Mouse (Mus musculus): ENCODE measurements at regions not wholly inside any gene's neighbourhood (a gene's known extent, or its start where the extent isn't known, plus 50 kb on each side); places are given as distances from the start of the nearest gene placed in this dataset.

DNA sequence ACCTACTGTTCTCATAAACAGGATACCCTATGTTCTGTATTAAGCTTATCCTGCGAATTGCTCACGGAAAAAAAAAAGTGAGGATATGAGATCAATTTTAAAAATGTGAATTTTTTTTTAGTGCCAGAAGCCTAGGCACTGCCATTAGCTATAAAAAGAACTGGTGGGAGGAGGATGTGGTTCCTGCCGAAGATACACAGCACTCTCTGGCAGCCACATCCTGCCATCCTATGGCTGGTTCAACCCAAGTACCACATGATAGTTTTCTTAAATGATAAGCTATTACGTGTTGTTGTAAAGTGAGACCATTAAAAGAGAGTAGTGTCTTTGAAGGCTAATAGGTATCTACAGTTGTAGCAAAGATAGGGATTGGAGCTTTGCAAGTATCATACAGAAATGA, 58.2 kb upstream of the Ppp3ca start:
- no peak for DNase-seq (ENCODE audit: low spot score)

DNA sequence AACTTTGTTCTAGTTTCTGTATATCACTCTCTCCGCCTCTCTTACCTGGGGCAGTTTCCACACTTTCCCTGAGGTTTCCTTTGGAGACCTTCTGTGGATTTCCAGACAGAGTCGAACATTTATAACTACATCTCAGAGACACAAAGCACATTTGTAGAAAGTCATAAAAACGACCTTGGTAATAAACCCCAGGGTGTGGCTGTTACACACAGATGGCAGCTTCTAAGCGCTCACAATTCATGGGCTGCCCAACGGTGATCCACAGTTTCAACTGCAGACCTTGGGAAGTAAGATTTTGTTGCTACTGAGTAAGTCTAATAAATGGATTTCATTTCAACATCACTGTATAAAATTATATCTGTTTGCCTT, 59.4 kb upstream of the Ppp3ca start:
- DNase-seq (ENCODE audit: low spot score) = no peak

DNA sequence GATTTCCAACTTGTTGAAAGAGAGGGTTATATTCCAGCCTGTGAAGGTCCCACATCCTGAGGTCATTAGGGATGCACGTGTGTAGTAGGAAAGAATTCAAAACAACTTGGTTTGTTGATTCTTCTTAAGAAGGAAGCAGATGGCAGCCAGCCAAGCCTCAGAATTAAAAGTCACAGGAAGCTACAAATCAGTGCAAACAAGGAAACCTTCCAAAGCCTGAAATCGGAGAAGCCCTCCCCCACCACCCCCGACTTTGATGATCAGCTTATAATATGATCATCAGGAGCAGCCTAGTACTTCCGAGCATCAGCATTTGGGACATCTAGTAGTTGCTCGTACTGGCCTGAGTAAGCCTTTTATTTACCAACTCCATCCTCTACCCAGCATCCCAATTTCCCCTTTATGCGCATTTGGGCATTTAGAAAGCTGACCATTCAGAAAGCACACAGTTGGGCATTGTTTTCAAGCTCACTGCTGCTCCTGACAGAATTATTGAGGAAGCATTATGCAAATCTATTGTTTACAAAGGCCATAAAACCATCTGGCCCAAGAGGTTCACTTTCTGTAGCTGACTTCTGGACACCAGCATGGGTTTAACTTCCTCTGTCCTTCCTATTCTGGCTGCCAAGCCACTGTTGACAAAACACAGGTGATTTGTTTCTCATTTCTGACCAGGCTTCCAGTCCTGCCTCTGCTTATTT, 59.9 kb upstream of the Ppp3ca start:
- peak; percentile 69 for DNase-seq (ENCODE audit: low spot score)

DNA sequence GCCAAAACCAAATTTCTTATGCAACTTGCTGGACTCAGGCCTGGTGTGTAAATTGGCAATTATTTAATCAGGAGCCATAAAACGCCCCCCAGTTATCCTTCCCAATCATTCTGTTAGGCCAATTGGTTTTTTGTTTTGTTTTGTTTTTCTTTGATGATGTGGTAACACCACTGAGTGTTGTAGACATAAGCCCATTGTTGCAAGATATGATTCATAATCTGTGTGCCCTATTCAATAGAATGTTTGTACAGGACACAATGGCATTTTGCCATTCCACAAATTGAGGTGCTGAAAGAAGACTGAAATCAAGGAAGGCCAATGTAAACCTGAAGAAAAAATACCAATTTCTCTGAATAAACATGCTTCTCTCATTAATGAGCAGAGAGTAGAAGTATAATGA, 68.2 kb upstream of the Ppp3ca start:
- no peak for DNase-seq (ENCODE audit: low spot score)

DNA sequence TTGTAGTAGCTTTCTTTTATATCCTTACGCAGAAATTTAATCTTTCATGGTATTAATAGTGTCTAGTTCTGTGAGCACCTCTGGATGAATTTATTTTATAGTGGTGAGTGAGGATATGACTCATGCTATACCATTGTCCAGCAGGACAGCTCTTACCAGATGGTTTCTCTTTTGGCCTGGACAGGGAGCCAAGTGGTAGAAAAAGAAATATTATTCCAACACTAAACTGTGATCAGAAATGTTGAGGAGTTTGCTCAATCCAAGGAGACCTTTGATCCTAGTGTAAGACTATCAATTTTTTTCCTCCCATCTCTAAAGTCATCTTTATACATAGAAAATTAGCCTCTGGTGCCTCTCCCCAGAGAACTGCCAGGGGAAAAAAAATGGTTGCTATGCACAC, 86.0 kb upstream of the Ppp3ca start:
- DNase-seq (ENCODE audit: low spot score) = no peak

DNA sequence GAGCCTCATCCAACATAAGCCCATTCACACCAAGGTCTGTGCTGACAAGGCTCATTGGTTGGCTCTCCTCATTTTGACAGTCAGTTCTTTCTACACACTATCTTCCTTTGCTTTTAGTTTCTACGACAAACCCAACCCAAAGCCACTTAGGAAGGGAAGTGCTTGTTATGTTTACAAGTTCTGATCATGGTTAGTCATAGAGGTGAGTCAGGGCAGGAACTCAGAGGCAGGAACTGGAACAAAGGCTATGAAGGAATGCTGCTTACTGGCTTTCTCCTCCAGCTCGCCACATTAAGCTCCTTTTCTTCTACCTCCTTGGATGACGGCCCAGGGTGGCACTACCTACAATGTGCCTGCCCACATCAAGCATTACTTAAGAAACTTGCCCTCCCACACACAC, 91.9 kb upstream of the Ppp3ca start:
- DNase-seq (ENCODE audit: low spot score) = no peak

DNA sequence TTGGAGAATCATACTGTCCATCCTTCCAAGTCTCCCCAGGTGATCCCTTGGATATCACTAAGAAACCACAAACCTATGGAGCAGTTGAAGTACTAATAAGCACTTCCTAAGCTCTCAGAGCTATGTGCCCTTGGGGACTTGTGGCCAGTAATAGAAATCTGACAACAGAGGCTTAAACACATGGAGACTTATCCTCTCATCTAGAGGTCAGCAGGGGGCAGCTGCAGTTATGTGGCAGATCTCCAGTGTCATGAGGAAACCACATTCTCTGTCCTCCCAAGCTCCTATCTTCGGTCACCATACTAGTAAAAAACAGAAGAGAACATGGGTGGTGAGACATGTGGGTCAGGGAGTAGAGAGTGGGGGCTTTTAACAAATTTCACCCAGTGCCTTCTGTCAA, 99.4 kb upstream of the Ppp3ca start:
- no peak for DNase-seq (ENCODE audit: low spot score)

DNA sequence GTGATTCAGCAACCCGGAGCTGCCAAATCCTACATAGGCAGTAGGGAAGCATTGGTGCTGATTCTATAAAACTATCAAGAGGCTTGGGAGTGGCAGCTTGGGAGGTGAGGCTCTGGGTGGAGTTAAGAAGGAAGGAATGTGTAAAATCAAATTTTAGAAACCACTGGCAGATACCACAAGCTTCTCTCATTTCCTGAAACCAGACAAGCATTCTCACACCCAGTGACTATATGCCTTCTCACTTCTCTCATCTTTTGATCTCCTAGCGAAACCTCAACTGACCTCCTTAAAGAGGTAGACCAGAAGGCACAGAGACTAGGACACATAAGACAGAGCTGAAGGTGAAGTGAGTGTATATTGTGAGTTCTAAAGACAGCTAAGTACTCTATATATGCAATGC, 113.4 kb upstream of the Ppp3ca start:
- no peak for DNase-seq (ENCODE audit: low spot score)

DNA sequence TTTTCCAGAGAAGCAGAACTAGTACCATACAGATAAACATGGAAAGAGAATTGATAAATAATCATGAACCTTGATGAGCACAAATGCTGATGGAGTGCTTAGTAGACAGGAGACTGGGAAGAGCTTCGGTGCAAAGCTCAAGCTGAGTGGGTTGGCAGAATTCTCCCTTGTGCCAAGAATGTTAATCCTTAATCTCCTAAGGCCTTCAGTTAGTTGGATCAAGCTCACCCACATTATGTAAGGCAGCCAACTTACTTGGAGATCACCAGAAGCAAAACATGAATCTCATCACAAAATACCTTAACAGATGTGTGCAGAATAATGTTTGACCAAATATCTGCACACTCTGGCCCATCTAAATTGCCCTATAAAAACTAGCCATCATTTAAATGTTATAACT, 120.5 kb upstream of the Ppp3ca start:
- no peak for DNase-seq (ENCODE audit: low spot score)

DNA sequence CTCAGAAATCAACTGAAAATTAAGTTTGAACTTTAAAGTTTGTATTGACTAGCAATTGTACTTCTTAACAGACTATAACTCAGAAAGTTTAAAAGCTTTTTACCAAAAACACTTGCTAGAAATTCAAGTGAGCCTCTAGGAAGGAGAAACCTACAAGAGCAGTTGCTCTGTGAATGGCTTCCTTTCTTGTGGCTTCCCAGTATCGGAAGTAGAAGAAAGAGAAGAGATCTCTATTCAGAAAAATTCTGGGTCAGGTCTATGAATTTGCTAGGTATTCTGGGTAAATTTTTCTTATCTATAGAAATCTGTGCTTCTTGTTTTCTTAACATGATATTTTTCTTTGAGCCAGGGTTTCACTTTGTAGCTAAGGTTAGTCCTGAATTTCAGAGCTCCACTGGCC, 138.3 kb upstream of the Ppp3ca start:
- no peak for DNase-seq (ENCODE audit: low spot score)

DNA sequence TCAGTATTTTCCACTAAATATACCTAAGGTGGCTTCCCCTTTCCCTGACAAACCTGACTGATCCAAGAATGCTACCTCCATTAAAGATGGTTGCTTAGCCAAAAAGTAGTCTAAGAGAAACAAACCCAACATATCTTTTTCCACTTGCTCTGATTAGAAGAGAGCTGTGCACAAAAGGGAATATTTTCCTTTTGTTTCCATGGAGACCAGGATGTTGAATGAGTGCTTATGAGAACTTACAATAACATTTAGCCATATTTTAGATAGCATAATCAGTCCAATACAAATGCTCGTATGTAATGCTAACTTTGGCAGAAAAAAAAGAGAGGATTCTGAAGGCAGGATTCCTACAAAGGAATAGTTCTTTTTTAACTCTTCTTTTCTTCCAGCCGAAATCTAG, 161.3 kb upstream of the Ppp3ca start:
- DNase-seq (ENCODE audit: low spot score) = no peak

DNA sequence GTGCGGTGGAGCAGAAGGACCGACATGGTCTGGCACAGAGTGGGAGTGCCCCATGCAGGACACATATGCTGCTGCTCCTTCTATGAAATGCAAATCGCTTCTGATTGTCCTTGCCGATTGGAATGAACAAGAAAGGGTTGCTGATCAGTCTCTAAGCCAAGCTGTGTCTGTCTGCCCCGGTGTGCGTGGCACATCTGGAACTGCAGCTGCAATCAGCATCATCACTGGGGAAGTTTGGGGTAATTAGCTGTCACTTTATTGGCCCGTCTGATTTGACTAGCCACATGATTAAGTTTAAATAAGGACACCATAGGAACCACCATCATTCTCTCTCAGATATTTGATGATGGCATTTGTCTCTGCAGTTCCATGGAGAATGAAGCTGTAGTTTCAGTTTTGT, 162.9 kb upstream of the Ppp3ca start:
- DNase-seq (ENCODE audit: low spot score) = no peak

DNA sequence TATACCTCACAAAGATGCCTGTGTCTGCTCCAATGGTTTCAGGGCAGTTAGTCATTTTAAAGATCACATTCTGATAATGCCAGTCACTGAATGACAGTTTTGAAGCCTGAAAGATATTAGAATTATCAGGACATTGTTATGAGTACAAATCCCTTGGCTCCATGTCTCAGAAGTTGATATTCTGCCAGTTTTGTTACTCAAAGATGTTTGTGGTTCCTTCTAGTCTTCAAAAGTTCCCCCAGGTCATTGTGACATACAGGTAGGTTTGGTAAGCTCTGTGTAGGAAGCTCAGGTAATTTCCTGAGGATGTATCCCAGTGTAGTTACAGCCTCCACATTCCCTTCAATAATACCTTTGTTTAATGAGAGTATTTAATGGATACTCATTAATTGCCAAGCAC, 169.0 kb upstream of the Bank1 start:
- no peak for DNase-seq (ENCODE audit: low spot score)

DNA sequence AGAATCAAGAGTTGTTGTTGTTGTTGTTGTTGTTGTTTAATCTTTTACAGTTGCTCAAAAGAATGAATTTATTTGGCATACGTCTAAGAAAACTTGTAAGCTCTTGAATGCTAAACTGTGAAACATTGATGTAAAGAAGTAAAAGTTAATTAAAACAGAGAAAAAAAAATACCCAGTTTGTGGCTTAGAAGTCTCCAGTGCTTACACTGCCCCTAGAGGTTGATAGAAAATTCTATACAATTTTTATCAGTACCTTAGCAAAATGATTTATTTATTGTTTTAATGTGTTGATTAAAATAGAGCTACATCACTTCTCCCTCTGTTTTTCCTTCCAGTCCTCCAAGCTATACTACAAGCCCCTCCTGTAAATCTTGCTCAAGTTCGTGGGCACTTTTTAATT, 165.8 kb upstream of the Bank1 start:
- no peak for DNase-seq (ENCODE audit: low spot score)

DNA sequence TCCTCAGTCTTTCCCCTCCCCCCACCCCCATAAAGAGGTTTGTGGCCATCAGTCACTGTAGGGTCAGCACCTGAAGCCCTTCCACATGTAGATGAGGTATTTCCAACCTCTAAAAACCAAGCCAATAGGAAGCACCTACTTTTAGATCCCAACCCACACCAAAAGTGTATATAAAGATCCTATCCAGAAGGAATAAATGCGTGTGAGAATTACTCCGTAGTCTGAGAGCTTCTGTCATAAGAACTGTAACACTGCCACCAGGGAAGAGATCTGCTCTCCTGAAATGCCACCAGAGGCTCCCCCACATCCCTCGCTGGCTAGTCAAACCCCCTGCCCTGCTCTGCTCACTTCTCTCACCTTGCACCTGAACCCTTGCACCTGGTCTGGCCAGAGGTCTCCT, 145.8 kb upstream of the Bank1 start:
- no peak for DNase-seq (ENCODE audit: low spot score)

DNA sequence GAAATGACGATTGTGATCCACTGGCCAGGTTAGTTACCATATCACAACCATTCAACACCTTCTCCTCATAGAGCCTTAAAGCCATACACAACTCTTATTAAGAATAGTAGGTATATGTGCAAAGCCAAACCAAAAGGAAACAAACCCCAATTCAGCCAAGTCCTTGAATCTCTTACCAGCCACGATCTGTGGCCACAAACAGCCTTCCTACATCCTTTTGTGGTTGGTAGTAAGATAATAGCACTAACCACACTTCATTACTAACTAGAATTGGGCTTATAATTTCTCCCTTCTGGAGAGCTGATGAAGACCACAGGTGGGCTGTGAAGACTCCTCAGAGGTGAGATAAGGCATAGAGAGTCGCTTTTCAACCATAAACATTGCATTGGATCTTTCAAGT, 136.9 kb upstream of the Bank1 start:
- no peak for DNase-seq (ENCODE audit: low spot score)

DNA sequence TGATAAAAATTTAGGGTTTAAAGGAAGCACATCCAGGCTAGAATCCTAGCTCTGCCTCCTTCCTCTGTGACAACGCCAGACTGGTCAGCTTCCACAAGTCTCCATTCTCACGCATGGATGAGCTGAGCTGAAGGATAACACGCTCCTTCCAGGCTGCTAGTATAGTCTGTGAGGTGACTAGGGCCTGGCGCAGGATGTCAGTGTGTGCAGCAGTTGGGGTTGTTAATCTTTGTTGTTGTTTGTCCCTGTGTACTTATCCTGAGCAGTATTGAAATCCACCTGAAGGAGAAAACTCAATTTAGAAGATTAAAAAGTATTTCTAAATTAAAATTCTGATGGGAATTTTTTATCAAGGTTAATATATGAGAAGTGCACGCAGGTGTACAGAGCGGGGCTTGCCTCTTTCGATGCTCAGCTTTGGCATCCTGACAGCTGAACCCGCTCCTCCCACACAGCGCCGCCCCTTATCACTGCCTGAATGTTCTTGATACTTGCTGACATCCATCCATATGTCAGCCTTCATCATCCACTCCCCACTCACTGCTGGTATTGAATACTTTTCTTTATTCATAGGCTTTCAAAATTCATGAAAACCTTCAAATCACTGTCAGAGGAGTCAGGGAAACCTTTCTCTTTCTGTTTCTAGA, 130.7 kb upstream of the Bank1 start:
- no peak for DNase-seq (ENCODE audit: low spot score)

DNA sequence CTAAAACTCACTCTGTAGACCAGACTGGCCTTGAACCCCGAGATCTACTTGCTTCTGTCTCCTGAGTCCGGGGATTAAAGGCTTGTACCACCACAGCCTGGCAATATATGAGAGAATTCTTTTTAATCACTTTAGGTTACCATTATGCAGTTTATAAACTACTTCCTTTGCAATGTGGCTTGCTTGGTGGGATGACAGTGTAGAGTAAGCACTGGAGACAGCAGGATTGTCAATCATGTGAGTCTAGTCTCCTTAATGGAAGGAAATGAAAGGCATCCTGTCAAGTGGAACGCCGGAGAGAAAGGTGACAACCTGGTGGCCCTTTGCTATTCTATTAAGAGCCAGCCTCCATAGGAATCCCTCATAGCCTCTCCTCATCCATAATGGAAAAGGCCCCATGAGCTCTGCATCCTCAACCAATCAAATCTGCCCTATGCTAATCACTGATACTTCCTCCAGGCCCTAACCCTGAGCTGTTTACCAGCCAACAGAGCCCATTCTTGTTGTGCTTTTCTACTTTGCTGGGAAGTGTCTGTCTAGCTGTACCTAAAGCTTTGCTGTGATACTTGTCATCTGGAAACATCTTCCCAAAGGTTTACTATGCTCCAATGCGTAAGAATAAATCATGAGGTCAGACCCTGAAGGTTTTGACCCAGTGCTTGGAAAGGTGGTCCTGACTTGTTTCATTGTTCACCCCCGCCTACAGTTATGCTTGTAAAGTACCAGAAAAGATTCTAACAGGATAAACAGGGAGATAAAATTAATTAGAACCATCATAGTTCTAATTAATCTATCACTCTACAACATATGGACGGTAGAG, 130.0 kb upstream of the Bank1 start:
- no peak for DNase-seq (ENCODE audit: low spot score)

DNA sequence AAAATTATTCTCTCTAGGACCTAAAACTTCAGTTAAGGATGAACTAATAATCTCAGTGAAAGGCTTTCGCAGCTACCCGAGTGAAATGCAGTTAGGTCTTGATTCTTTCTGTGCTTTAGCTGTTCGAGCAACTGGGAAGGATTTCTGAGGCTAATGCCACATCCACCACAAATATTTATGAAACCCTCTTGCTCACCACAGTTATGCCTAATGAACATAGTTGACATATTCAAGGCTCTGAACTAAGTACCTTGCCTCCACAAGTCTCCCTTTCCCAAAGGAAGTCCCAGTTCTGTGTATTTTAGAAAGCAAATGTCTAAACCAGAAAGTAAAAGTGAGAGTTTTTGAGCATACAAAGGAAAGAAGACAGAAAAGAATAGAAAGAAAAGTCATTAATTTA, 129.1 kb upstream of the Bank1 start:
- no peak for DNase-seq (ENCODE audit: low spot score)

DNA sequence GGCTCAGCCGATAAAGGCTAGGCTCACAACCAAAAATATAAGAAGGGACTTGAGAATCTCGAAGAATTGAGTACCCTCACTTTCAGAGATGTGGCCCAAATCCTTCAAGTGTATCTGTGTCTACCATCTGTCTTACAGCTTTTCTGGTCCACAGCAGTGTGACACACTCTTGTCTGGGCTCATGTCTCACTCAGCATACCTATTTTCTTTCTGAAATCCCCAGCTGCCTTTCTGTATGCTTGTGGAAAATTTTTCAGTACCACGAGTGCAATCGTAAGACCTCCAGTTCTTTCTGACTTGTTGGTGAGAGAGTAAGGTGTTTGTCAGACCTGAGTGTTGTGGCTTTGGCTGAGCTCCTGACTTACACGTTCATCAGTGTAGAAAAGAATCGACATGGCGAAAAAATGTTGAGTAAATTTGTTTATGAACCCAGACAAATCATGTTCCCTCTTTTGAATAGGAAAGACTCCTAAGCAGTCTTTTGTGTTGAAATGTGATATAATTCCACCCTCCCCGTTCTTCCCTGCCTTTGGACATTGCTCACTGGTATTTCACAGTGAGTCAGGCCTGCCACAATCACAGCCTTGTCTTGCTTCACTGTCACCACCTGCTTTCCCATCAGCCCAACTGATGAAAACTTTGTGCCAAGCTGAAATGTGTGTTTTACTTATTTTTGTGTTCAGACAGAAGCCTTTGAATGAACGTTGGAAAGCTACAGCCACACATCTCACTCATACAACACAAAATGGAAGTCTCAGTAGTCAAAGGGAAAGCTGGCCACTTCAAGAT, 125.3 kb upstream of the Bank1 start:
- no peak for DNase-seq (ENCODE audit: low spot score)

DNA sequence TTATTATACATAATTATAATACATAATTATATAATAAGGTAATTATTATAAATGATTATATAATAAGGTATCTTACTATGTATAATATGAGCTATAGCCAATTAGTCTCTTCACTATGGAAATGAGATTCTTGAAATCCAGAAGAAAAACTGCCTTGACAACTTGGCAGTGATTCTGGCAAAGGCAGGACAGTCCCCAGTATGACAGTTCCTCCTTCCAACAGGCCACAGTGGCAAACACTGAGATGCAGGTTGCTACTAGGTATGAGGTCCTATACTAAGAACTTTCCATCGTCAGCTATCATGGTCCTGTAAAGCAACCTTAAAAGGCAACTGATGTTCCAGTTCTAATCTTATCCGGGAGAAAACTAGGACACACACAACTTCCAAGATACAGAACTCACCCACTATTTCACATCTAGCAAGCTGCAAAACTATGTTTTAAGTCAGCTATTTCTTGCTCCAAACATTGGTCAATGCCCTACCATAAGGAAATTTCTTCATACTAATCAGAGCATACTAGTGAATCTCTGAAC, 124.6 kb upstream of the Bank1 start:
- no peak for DNase-seq (ENCODE audit: low spot score)

DNA sequence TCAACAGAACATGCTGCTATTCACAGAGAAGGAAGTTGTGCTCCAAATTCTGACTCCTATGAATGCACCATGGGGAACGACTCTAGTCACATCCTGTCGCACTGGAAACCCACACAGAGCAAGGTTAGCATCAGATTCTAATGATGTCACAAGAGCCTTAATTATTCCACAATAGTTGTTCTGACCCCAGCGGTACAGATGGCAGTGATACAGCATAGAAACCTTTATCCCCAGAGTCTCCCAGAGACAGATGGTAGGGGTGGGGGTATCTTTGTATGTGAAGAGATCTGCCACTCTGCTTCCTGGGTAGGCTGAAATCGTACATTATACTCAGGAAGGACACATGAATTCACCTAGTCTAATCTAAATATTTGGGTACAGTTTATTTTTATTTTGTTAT, 123.5 kb upstream of the Bank1 start:
- DNase-seq (ENCODE audit: low spot score) = no peak

Measured in heart, adult 8-10 months (tissue).